Mouse (Mus musculus) forebrain, embryonic 12.5 days (tissue): ENCODE measurements around the gene Zfp513. TPM values are rescaled to one million over a fixed set of nuclear protein-coding genes. Genes with fewer than 3 reads are reported as not detected.

Experiments used
- ATAC-seq: fragments of 200-750 bp; cut with Nextera tagmentation; 2 replicates; pipeline ENCODE4 v1.8.0; 2017; ENCODE audit warnings: moderate TSS enrichment; ENCODE audit not compliant: low FRiP score
- H3K27ac ChIP-seq: fragments of 300-500 bp; sonication (generic); 2 replicates; pipeline ENCODE4 v1.5.1; 2016; ENCODE audit warnings: mild to moderate bottlenecking
- H3K27me3 ChIP-seq: fragments of 300-500 bp; sonication (generic); 2 replicates; pipeline ENCODE4 v1.6.1; 2016; ENCODE audit warnings: mild to moderate bottlenecking
- H3K36me3 ChIP-seq: fragments of 300-500 bp; sonication (generic); replicated peaks from 2 replicates; pipeline ENCODE4 v1.6.1; 2016; ENCODE audit warnings: mild to moderate bottlenecking
- H3K4me1 ChIP-seq: fragments of 300-500 bp; sonication (generic); 2 replicates; pipeline ENCODE4 v1.6.1; 2016
- H3K4me2 ChIP-seq: fragments of 300-500 bp; sonication (generic); 2 replicates; pipeline ENCODE4 v1.6.1; 2016; ENCODE audit warnings: mild to moderate bottlenecking, moderate library complexity
- H3K4me3 ChIP-seq: fragments of 300-500 bp; sonication (generic); replicated peaks from 2 replicates; pipeline ENCODE4 v1.5.1; 2016; ENCODE audit warnings: mild to moderate bottlenecking
- H3K9ac ChIP-seq: fragments of 300-500 bp; sonication (generic); 2 replicates; pipeline ENCODE4 v1.6.1; 2016; ENCODE audit warnings: mild to moderate bottlenecking
- H3K9me3 ChIP-seq: fragments of 300-500 bp; sonication (generic); 2 replicates; pipeline ENCODE4 v1.6.1; 2016
- WGBS: fragments of 180-500 bp; shearing (Covaris S2); methylation state at CpG from one replicate; pipeline ENCODE4 v1.1.7; 2016; 5-methylcytosine and 5-hydroxymethylcytosine counted together
- polyA plus RNA-seq: library from polyadenylated mRNA; unstranded; fragments of >200 nt; fragmentation: Nextera tagmentation; extraction: Ambion mirVana; gene quantifications from 2 replicates; pipeline ENCODE4 v1.2.1, GENCODE M21; 2016

Gene Zfp513
- polyA plus RNA-seq, 1 experiment from 2014 or later, result 14.3 TPM

- Histone ChIP-seq H3K4me2 (no peak overlapping the region), H3K27ac (no peak overlapping the region), H3K27me3 (no peaks in the 10 kb centered on the region), H3K9ac (no peak overlapping the region), H3K4me3 (no peak overlapping the region), H3K36me3 (peaks cover 75% of the 10 kb centered on the region), H3K4me1 (peaks cover 35% of the 10 kb centered on the region), H3K9me3 (peaks cover 5% of the 10 kb centered on the region)
- WGBS, result 82% methylated on average over 5 of the region's 5 CpGs
- ATAC-seq, result no peak
These were observed 3.3 kb downstream of the Zfp513 start for GRCm38 (mm10) chr5:31198616-31199320.

- Histone ChIP-seq H3K4me1 (peaks cover 36% of the 10 kb centered on the region), H3K27me3 (no peaks in the 10 kb centered on the region), H3K36me3 (peaks cover 69% of the 10 kb centered on the region), H3K9ac (no peak overlapping the region), H3K9me3 (peaks cover 5% of the 10 kb centered on the region), H3K27ac (no peak overlapping the region), H3K4me2 (no peak overlapping the region), H3K4me3 (no peak overlapping the region)
- no peak for ATAC-seq
- WGBS, result 84% methylated on average over 9 of the region's 9 CpGs
These were observed 3.9 kb downstream of the Zfp513 start for GRCm38 (mm10) chr5:31198170-31198569.

- H3K36me3 ChIP-seq, result peaks cover 64% of the 10 kb centered on the region
These were observed 5.0 kb downstream of the Zfp513 start for GRCm38 (mm10) chr5:31197072-31197471.

GRCm38 (mm10) chr5:31196207-31196606 lies 5.9 kb downstream of the Zfp513 start:
- ATAC-seq, result no peak
- Histone ChIP-seq H3K4me3 (no peak overlapping the region), H3K36me3 (peaks cover 64% of the 10 kb centered on the region)

More at GRCm38 (mm10) chr5:31197072-31197471, 5.0 kb downstream of the Zfp513 start:
- H3K4me3 ChIP-seq, result no peak overlapping the region
- H3K9me3 ChIP-seq, result peaks cover 5% of the 10 kb centered on the region
- 92% methylated on average over 12 of the region's 12 CpGs for WGBS
- H3K27ac ChIP-seq, result no peak overlapping the region
- ATAC-seq, result no peak
- no peaks in the 10 kb centered on the region for H3K27me3 ChIP-seq
- H3K4me1 ChIP-seq, result peaks cover 33% of the 10 kb centered on the region
- no peak overlapping the region for H3K9ac ChIP-seq
- no peak overlapping the region for H3K4me2 ChIP-seq

GRCm38 (mm10) chr5:31195671-31196070 lies 6.4 kb downstream of the Zfp513 start:
- no peaks in the 10 kb centered on the region for H3K27me3 ChIP-seq
- no peak for ATAC-seq
- peaks cover 33% of the 10 kb centered on the region for H3K4me1 ChIP-seq
- 94% methylated on average over 4 of the region's 4 CpGs for WGBS
- H3K9me3 ChIP-seq, result peaks cover 5% of the 10 kb centered on the region
- H3K36me3 ChIP-seq, result peaks cover 67% of the 10 kb centered on the region
- no peak overlapping the region for H3K4me2 ChIP-seq
- no peak overlapping the region for H3K9ac ChIP-seq
- H3K4me3 ChIP-seq, result no peak overlapping the region
- H3K27ac ChIP-seq, result no peak overlapping the region

More at GRCm38 (mm10) chr5:31196207-31196606, 5.9 kb downstream of the Zfp513 start:
- 91% methylated on average over 10 of the region's 10 CpGs for WGBS
- no peaks in the 10 kb centered on the region for H3K27me3 ChIP-seq
- H3K4me2 ChIP-seq, result no peak overlapping the region
- peaks cover 38% of the 10 kb centered on the region for H3K4me1 ChIP-seq
- peaks cover 5% of the 10 kb centered on the region for H3K9me3 ChIP-seq
- no peak overlapping the region for H3K27ac ChIP-seq
- H3K9ac ChIP-seq, result no peak overlapping the region

- ATAC-seq, result no peak
- peaks cover 67% of the 10 kb centered on the region for H3K36me3 ChIP-seq
- no peak overlapping the region for H3K27ac ChIP-seq
- peak overlapping the region; percentile 94 for H3K4me2 ChIP-seq
- WGBS, result 92% methylated on average over 16 of the region's 16 CpGs
- no peaks in the 10 kb centered on the region for H3K9me3 ChIP-seq
- 0 out of 2 replicates have a peak overlapping the region, but pooled peaks have one; percentile 92 for H3K9ac ChIP-seq
- no peak overlapping the region for H3K4me3 ChIP-seq
- no peaks in the 10 kb centered on the region for H3K27me3 ChIP-seq
- H3K4me1 ChIP-seq, result peaks cover 25% of the 10 kb centered on the region
These were observed 7.3 kb downstream of the Zfp513 start for GRCm38 (mm10) chr5:31194486-31195485.

GRCm38 (mm10) chr5:31193631-31194281 lies 8.3 kb downstream of the Zfp513 start:
- peak overlapping the region; percentile 80 for H3K27ac ChIP-seq
- no peaks in the 10 kb centered on the region for H3K27me3 ChIP-seq
- H3K4me1 ChIP-seq, result peaks cover 25% of the 10 kb centered on the region
- peak overlapping the region; percentile 92 for H3K9ac ChIP-seq
- ATAC-seq, result no peak
- peak overlapping the region; percentile 94 for H3K4me2 ChIP-seq
- WGBS, result 14% methylated on average over 25 of the region's 25 CpGs
- H3K9me3 ChIP-seq, result no peaks in the 10 kb centered on the region
- H3K4me3 ChIP-seq, result peak overlapping the region; percentile 88
- peaks cover 65% of the 10 kb centered on the region for H3K36me3 ChIP-seq

GRCm38 (mm10) chr5:31192939-31193630 lies 9.0 kb downstream of the Zfp513 start, which contains the start of the genes Snx17 and Eif2b4:
Snx17 (plus strand) TSS chr5:31193227.
Eif2b4 (minus strand) TSS chr5:31193430.
- peak within 1 kb of the TSS; percentile 92 for H3K9ac ChIP-seq
- H3K9me3 ChIP-seq, result no peaks in the 10 kb centered on the region
- peak within 1 kb of the TSS; percentile 80 for H3K27ac ChIP-seq
- under 1% methylated on average over 48 of the region's 48 CpGs for WGBS
- H3K4me3 ChIP-seq, result peak within 1 kb of the TSS; percentile 88
- H3K4me2 ChIP-seq, result peak within 1 kb of the TSS; percentile 94
- peaks cover 65% of the 10 kb centered on the region for H3K36me3 ChIP-seq
- no peaks in the 10 kb centered on the region for H3K27me3 ChIP-seq
- peaks cover 25% of the 10 kb centered on the region for H3K4me1 ChIP-seq
- ATAC-seq, result peak; percentile 96

GRCm38 (mm10) chr5:31192045-31192938 lies 9.8 kb downstream of the Zfp513 start:
- H3K4me2 ChIP-seq, result peak overlapping the region; percentile 94
- peak overlapping the region; percentile 79 for H3K27ac ChIP-seq
- peaks cover 25% of the 10 kb centered on the region for H3K4me1 ChIP-seq
- 17% methylated on average over 42 of the region's 42 CpGs for WGBS
- H3K36me3 ChIP-seq, result peaks cover 65% of the 10 kb centered on the region
- peak overlapping the region; percentile 88 for H3K4me3 ChIP-seq
- H3K27me3 ChIP-seq, result no peaks in the 10 kb centered on the region
- no peak; the same call in 1 of the 2 replicates for ATAC-seq
- H3K9ac ChIP-seq, result peak overlapping the region; percentile 92
- no peaks in the 10 kb centered on the region for H3K9me3 ChIP-seq

- H3K27ac ChIP-seq, result no peak overlapping the region
- no peaks in the 10 kb centered on the region for H3K27me3 ChIP-seq
- no peak overlapping the region for H3K4me2 ChIP-seq
- H3K36me3 ChIP-seq, result peaks cover 50% of the 10 kb centered on the region
- no peak overlapping the region for H3K4me3 ChIP-seq
- ATAC-seq, result no peak
- H3K4me1 ChIP-seq, result peaks cover 25% of the 10 kb centered on the region
- H3K9me3 ChIP-seq, result no peaks in the 10 kb centered on the region
- WGBS, result 91% methylated on average over 9 of the region's 9 CpGs
- no peak overlapping the region for H3K9ac ChIP-seq
These were observed 11.9 kb downstream of the Zfp513 start for GRCm38 (mm10) chr5:31190201-31190600.
